Mouse (Mus musculus) kidney, embryonic 16.5 days (tissue): ENCODE data around the gene Prokr2. TPM values are rescaled to one million over a fixed set of nuclear protein-coding genes. Genes with fewer than 3 reads are reported as not detected.
"Not testable (repeated sequence)": the region's sequence is repeated elsewhere in the genome, so short reads cannot be mapped to it uniquely, and the experiment has no call there.

Experiments
- ATAC-seq: fragments of 200-750 bp; cut with Nextera tagmentation; 2 replicates; pipeline ENCODE4 v1.8.0; 2017; ENCODE audit warnings: moderate TSS enrichment; ENCODE audit not compliant: low FRiP score, low TSS enrichment
- H3K27ac ChIP-seq: fragments of 300-500 bp; sonication (generic); 2 replicates; pipeline ENCODE4 v1.5.1; 2014; ENCODE audit warnings: low read length
- H3K27me3 ChIP-seq: fragments of 300-500 bp; sonication (generic); 2 replicates; pipeline ENCODE4 v1.6.1; 2014; ENCODE audit warnings: low read length, control low read depth, mixed read lengths; ENCODE audit not compliant: insufficient read depth
- H3K36me3 ChIP-seq: fragments of 300-500 bp; sonication (generic); 2 replicates; pipeline ENCODE4 v1.6.1; 2014; ENCODE audit warnings: low read length, control low read depth, mixed read lengths; ENCODE audit not compliant: insufficient read depth
- H3K4me1 ChIP-seq: fragments of 300-500 bp; sonication (generic); 2 replicates; pipeline ENCODE4 v1.6.1; 2014; ENCODE audit warnings: low read length, control low read depth, mixed read lengths; ENCODE audit not compliant: insufficient read depth
- H3K4me2 ChIP-seq: fragments of 300-500 bp; sonication (generic); replicated peaks from 2 replicates; pipeline ENCODE4 v1.6.1; 2014; ENCODE audit warnings: low read depth, low read length
- H3K4me3 ChIP-seq: fragments of 300-500 bp; sonication (generic); 2 replicates; pipeline ENCODE4 v1.5.1; 2014; ENCODE audit warnings: mild to moderate bottlenecking, low read length
- H3K9ac ChIP-seq: fragments of 300-500 bp; sonication (generic); replicated peaks from 2 replicates; pipeline ENCODE4 v1.6.1; 2014; ENCODE audit warnings: low read length
- H3K9me3 ChIP-seq: fragments of 300-500 bp; sonication (generic); 2 replicates; pipeline ENCODE4 v1.6.1; 2016; ENCODE audit warnings: low read length, control low read depth
- WGBS: fragments of 180-500 bp; shearing (Covaris S2); extraction: QIAGEN DNeasy Blood & Tissue Kit; methylation state at CpG from one replicate; pipeline ENCODE4 v1.1.7; 2014; 5-methylcytosine and 5-hydroxymethylcytosine counted together
- polyA plus RNA-seq: library from polyadenylated mRNA; unstranded; fragments of >200 nt; fragmentation: Nextera tagmentation; extraction: Ambion mirVana; gene quantifications from 2 replicates; pipeline ENCODE4 v1.2.1, GENCODE M21; 2015

Prokr2 gene
- polyA plus RNA-seq, 1 experiment from 2014 or later: 0.10 TPM

GRCm38 (mm10) chr2:132368433-132368832, 16.8 kb downstream of the Prokr2 start:
- Histone ChIP-seq H3K27me3 (no peaks in the 10 kb centered on the region), H3K36me3 (no peaks in the 10 kb centered on the region), H3K4me2 (no peak overlapping the region), H3K9me3 (no peaks in the 10 kb centered on the region), H3K27ac (no peak overlapping the region), H3K4me3 (no peak overlapping the region), H3K9ac (no peak overlapping the region), H3K4me1 (no peaks in the 10 kb centered on the region)
- no peak for ATAC-seq
- 91% methylated on average over 3 of the region's 3 CpGs for WGBS

GRCm38 (mm10) chr2:132343846-132344245, 41.4 kb downstream of the Prokr2 start:
- Histone ChIP-seq H3K4me3 (no peak overlapping the region), H3K27me3 (no peaks in the 10 kb centered on the region), H3K36me3 (no peaks in the 10 kb centered on the region), H3K9ac (no peak overlapping the region), H3K4me1 (no peaks in the 10 kb centered on the region), H3K9me3 (peaks cover 4% of the 10 kb centered on the region; the same call in 1 of the 2 replicates), H3K27ac (no peak overlapping the region), H3K4me2 (no peak overlapping the region)
- no peak for ATAC-seq
- 86% methylated on average over 11 of the region's 11 CpGs for WGBS

GRCm38 (mm10) chr2:132341293-132341692, 44.0 kb downstream of the Prokr2 start:
- H3K4me3 ChIP-seq: no peak overlapping the region
- ATAC-seq: no peak
- WGBS: 95% methylated on average over 3 of the region's 3 CpGs

GRCm38 (mm10) chr2:132340350-132340749, 44.9 kb downstream of the Prokr2 start:
- Histone ChIP-seq H3K36me3 (no peaks in the 10 kb centered on the region), H3K9ac (no peak overlapping the region), H3K4me3 (no peak overlapping the region), H3K4me1 (no peaks in the 10 kb centered on the region), H3K27me3 (no peaks in the 10 kb centered on the region), H3K27ac (no peak overlapping the region), H3K4me2 (no peak overlapping the region), H3K9me3 (peaks cover 4% of the 10 kb centered on the region; the same call in 1 of the 2 replicates)
- no peak for ATAC-seq
- WGBS: 91% methylated on average over 2 of the region's 2 CpGs

More at GRCm38 (mm10) chr2:132341293-132341692, 44.0 kb downstream of the Prokr2 start:
- H3K36me3 ChIP-seq: no peaks in the 10 kb centered on the region
- no peak overlapping the region for H3K4me2 ChIP-seq
- no peaks in the 10 kb centered on the region for H3K27me3 ChIP-seq
- H3K9me3 ChIP-seq: peaks cover 4% of the 10 kb centered on the region; the same call in 1 of the 2 replicates
- H3K9ac ChIP-seq: no peak overlapping the region
- no peak overlapping the region for H3K27ac ChIP-seq
- H3K4me1 ChIP-seq: no peaks in the 10 kb centered on the region

- WGBS: 81% methylated on average over 2 of the region's 2 CpGs
- H3K27ac ChIP-seq: no peak overlapping the region
- no peaks in the 10 kb centered on the region for H3K36me3 ChIP-seq
- no peak for ATAC-seq
- no peaks in the 10 kb centered on the region for H3K27me3 ChIP-seq
- peaks cover 1% of the 10 kb centered on the region; the same call in 1 of the 2 replicates for H3K9me3 ChIP-seq
- no peak overlapping the region for H3K9ac ChIP-seq
- no peaks in the 10 kb centered on the region for H3K4me1 ChIP-seq
- H3K4me2 ChIP-seq: no peak overlapping the region
- no peak overlapping the region for H3K4me3 ChIP-seq
Measured at GRCm38 (mm10) chr2:132337202-132337601, 48.0 kb downstream of the Prokr2 start.

GRCm38 (mm10) chr2:132323541-132323940, 61.7 kb downstream of the Prokr2 start:
- no peak overlapping the region for H3K27ac ChIP-seq
- H3K36me3 ChIP-seq: no peaks in the 10 kb centered on the region
- no peak overlapping the region for H3K4me2 ChIP-seq
- no peaks in the 10 kb centered on the region for H3K4me1 ChIP-seq
- no peaks in the 10 kb centered on the region for H3K9me3 ChIP-seq
- H3K27me3 ChIP-seq: no peaks in the 10 kb centered on the region
- 62% methylated on average over 4 of the region's 4 CpGs for WGBS
- no peak overlapping the region for H3K4me3 ChIP-seq
- no peak overlapping the region for H3K9ac ChIP-seq
- ATAC-seq: no peak

GRCm38 (mm10) chr2:132320516-132320915, 64.7 kb downstream of the Prokr2 start:
- Histone ChIP-seq H3K9me3 (no peaks in the 10 kb centered on the region), H3K27ac (no peak overlapping the region), H3K27me3 (no peaks in the 10 kb centered on the region), H3K4me1 (no peaks in the 10 kb centered on the region), H3K9ac (no peak overlapping the region), H3K36me3 (no peaks in the 10 kb centered on the region), H3K4me3 (no peak overlapping the region), H3K4me2 (no peak overlapping the region)
- no peak for ATAC-seq
- 60% methylated on average over 5 of the region's 5 CpGs for WGBS

- H3K27ac ChIP-seq: no peak overlapping the region
- H3K4me3 ChIP-seq: no peak overlapping the region
- WGBS: 75% methylated on average over 1 of the region's 1 CpGs
- ATAC-seq: no peak
- no peaks in the 10 kb centered on the region for H3K36me3 ChIP-seq
- H3K9ac ChIP-seq: no peak overlapping the region
- no peaks in the 10 kb centered on the region for H3K27me3 ChIP-seq
- H3K4me2 ChIP-seq: no peak overlapping the region
- H3K9me3 ChIP-seq: no peaks in the 10 kb centered on the region
- H3K4me1 ChIP-seq: no peaks in the 10 kb centered on the region
Measured at GRCm38 (mm10) chr2:132317178-132317577, 68.1 kb downstream of the Prokr2 start.

- no peaks in the 10 kb centered on the region for H3K27me3 ChIP-seq
- no peak overlapping the region for H3K4me2 ChIP-seq
- H3K36me3 ChIP-seq: peaks cover 4% of the 10 kb centered on the region; the same call in 1 of the 2 replicates
- no peak overlapping the region for H3K4me3 ChIP-seq
- WGBS: 40% methylated on average over 8 of the region's 8 CpGs
- ATAC-seq: peak; percentile 88
- H3K4me1 ChIP-seq: no peaks in the 10 kb centered on the region
- no peak overlapping the region for H3K9ac ChIP-seq
- no peaks in the 10 kb centered on the region for H3K9me3 ChIP-seq
- H3K27ac ChIP-seq: no peak overlapping the region
Measured at GRCm38 (mm10) chr2:132316041-132316808, 69.0 kb downstream of the Prokr2 start.

- 88% methylated on average over 8 of the region's 8 CpGs for WGBS
- not testable (repeated sequence) for ATAC-seq
Measured at GRCm38 (mm10) chr2:132314057-132314456, 71.2 kb downstream of the Prokr2 start.

More at GRCm38 (mm10) chr2:132314057-132314456, 71.2 kb downstream of the Prokr2 start:
- not testable (repeated sequence) for H3K4me2 ChIP-seq, H3K27me3 ChIP-seq, H3K4me3 ChIP-seq, H3K4me1 ChIP-seq, H3K27ac ChIP-seq, H3K9me3 ChIP-seq, H3K9ac ChIP-seq
- H3K36me3 ChIP-seq: peaks cover 12% of the 10 kb centered on the region
